In genomic region chr4:128733496-128733895, GRCm38 (mm10) we compare ENCODE assay signal across 8 mouse cellular contexts. TPM values are rescaled to one million over a fixed set of nuclear protein-coding genes. Genes with fewer than 3 reads are reported as not detected.
DNase-seq lines count a peak whose midpoint lies in the region; ATAC-seq and TF ChIP-seq lines count a peak whose summit lies in the region.

No protein-coding gene starts in this region.

- 17% methylated on average over 6 of the region's 6 CpGs for WGBS in heart, postnatal 0 days
- WGBS in lung, embryonic 16.5 days: 18% methylated on average over 6 of the region's 6 CpGs

- no peak overlapping the region for H3K4me3 ChIP-seq in heart, postnatal 0 days (ENCODE audit: low read depth, low read length)
- no peak overlapping the region for H3K4me3 ChIP-seq in lung, embryonic 16.5 days (ENCODE audit: low read length)

- H3K4me1 ChIP-seq in heart, postnatal 0 days (ENCODE audit: control insufficient read depth, insufficient read depth): peaks cover 81% of the 10 kb centered on the region
- peaks cover 83% of the 10 kb centered on the region for H3K4me1 ChIP-seq in lung, embryonic 16.5 days (replicated peaks; ENCODE audit: control insufficient read depth, insufficient read depth, low read length)

- 0 out of 2 replicates have a peak, but pooled peaks cover 8% of the 10 kb centered on the region for H3K36me3 ChIP-seq in heart, postnatal 0 days (replicated peaks; ENCODE audit: control insufficient read depth, insufficient read depth, low read length)
- peaks cover 3% of the 10 kb centered on the region; the same call in 1 of the 2 replicates for H3K36me3 ChIP-seq in lung, embryonic 16.5 days (ENCODE audit: control insufficient read depth, insufficient read depth, low read length)

- H3K9ac ChIP-seq in heart, postnatal 0 days (replicated peaks; ENCODE audit: low read depth, low read length): no peak overlapping the region
- peak overlapping the region; percentile 48; the same call in 1 of the 2 replicates for H3K9ac ChIP-seq in lung, embryonic 16.5 days (ENCODE audit: low read length)

- no peak for TF ChIP-seq EP300 in heart, postnatal 0 days (IDR thresholded peaks at IDR 0.05; ENCODE audit: low read depth)

- H3K27me3 ChIP-seq in heart, postnatal 0 days (ENCODE audit: control insufficient read depth, insufficient read depth, low read length): no peaks in the 10 kb centered on the region
- no peaks in the 10 kb centered on the region for H3K27me3 ChIP-seq in lung, embryonic 16.5 days (ENCODE audit: control insufficient read depth, insufficient read depth, low read depth, low read length)

- peak overlapping the region; percentile 92 for H3K27ac ChIP-seq in heart, postnatal 0 days (ENCODE audit: low read depth)
- peak overlapping the region; percentile 92 for H3K27ac ChIP-seq in lung, embryonic 16.5 days (ENCODE audit: low read length)

- peak; percentile 82 for DNase-seq in adrenal gland, adult 2 months
- DNase-seq in adrenal gland, postnatal 4 days (ENCODE audit: low spot score in 2 of 2): no peak
- DNase-seq in adrenal gland, postnatal 36 days: peak; percentile 67 to 73
- DNase-seq in heart, postnatal 0 days (ENCODE audit: low spot score): no peak
- peak; percentile 69 to 72 for DNase-seq in spleen, postnatal 36 days (ENCODE audit: low spot score in 2 of 2)
- no peak for DNase-seq in retina, postnatal 1 day
- no peak for DNase-seq in urinary bladder, postnatal 14 days (ENCODE audit: low spot score)

- no peaks in the 10 kb centered on the region for H3K9me3 ChIP-seq in heart, postnatal 0 days (replicated peaks; ENCODE audit: control insufficient read depth, low read length)
- no peaks in the 10 kb centered on the region for H3K9me3 ChIP-seq in lung, embryonic 16.5 days (ENCODE audit: control insufficient read depth, low read length)

- ATAC-seq in heart, postnatal 0 days (ENCODE audit: insufficient read depth, low read depth): peak; percentile 10; the same call in 1 of the 2 replicates
- ATAC-seq in lung, embryonic 16.5 days (ENCODE audit: low read depth): peak; percentile 8; the same call in 1 of the 2 replicates

- 0 out of 2 replicates have a peak overlapping the region, but pooled peaks have one; percentile 39 for H3K4me2 ChIP-seq in heart, postnatal 0 days (ENCODE audit: low read depth, low read length)
- H3K4me2 ChIP-seq in lung, embryonic 16.5 days (ENCODE audit: low read depth, low read length): peak overlapping the region; percentile 35

- TF ChIP-seq CTCF in heart, postnatal 0 days (IDR thresholded peaks at IDR 0.05; ENCODE audit: low read depth): no peak

RNA-seq across cellular contexts. Expression of gene A3galt2, which starts 21.7 kb away (rescaled TPM):
- total RNA-seq in adrenal gland, adult 2 months (2021): under 1 TPM; 0.20 to 0.21 TPM
- polyA plus RNA-seq in adrenal gland, adult 2 months (2012; rRNA removed): 0.51 and 0.60 TPM in 2 replicates
- under 1 TPM; 0.34 to 0.70 TPM for total RNA-seq in adrenal gland, postnatal 4 days (2021)
- under 1 TPM; 0.16 to 0.30 TPM for total RNA-seq in adrenal gland, postnatal 36 days (2021)
- not detected in 2 replicates for total RNA-seq in heart, postnatal 0 days (2014; rRNA removed; ENCODE audit: low replicate concordance)
- 0.03 TPM in 1 of 2 replicates, not detected in the other for polyA plus RNA-seq in heart, postnatal 0 days (2015; fragmentation: Nextera tagmentation; extraction: Ambion mirVana)
- 0.16 and 0.30 TPM in 2 replicates for polyA plus RNA-seq in lung, embryonic 16.5 days (2015; fragmentation: Nextera tagmentation; extraction: Ambion mirVana)

Comparison
In these comparisons a context has a peak if more than half of its experiments do, and no peak if none do; other contexts are left out.
1. DNase-seq: peak in adrenal gland, adult 2 months (single experiment), adrenal gland, postnatal 36 days (2 of 2) and spleen, postnatal 36 days (2 of 2); none in adrenal gland, postnatal 4 days (0 of 2), heart, postnatal 0 days (single experiment), retina, postnatal 1 day (single experiment) and urinary bladder, postnatal 14 days (single experiment).